Mouse (Mus musculus) liver, embryonic 12.5 days (tissue): ENCODE measurements around the gene Gm11983. TPM values are rescaled to one million over a fixed set of nuclear protein-coding genes. Genes with fewer than 3 reads are reported as not detected.
"Not testable (repeated sequence)": the region's sequence is repeated elsewhere in the genome, so short reads cannot be mapped to it uniquely, and the experiment has no call there.

Source experiments
- ATAC-seq: fragments of 200-750 bp; cut with Nextera tagmentation; 2 replicates; pipeline ENCODE4 v1.8.0; 2017; ENCODE audit warnings: moderate number of reproducible peaks, mild to moderate bottlenecking, moderate library complexity
- H3K27ac ChIP-seq: fragments of 300-500 bp; sonication (generic); 2 replicates; pipeline ENCODE4 v1.5.1; 2016; ENCODE audit warnings: mild to moderate bottlenecking
- H3K27me3 ChIP-seq: fragments of 300-500 bp; sonication (generic); replicated peaks from 2 replicates; pipeline ENCODE4 v1.6.1; 2016; ENCODE audit warnings: mild to moderate bottlenecking, moderate library complexity
- H3K36me3 ChIP-seq: fragments of 300-500 bp; sonication (generic); 2 replicates; pipeline ENCODE4 v1.6.1; 2016; ENCODE audit warnings: mild to moderate bottlenecking, moderate library complexity
- H3K4me1 ChIP-seq: fragments of 300-500 bp; sonication (generic); 2 replicates; pipeline ENCODE4 v1.6.1; 2016
- H3K4me2 ChIP-seq: fragments of 300-500 bp; sonication (generic); 2 replicates; pipeline ENCODE4 v1.6.1; 2016; ENCODE audit warnings: mild to moderate bottlenecking, moderate library complexity
- H3K4me3 ChIP-seq: fragments of 300-500 bp; sonication (generic); 2 replicates; pipeline ENCODE4 v1.5.1; 2016; ENCODE audit warnings: mild to moderate bottlenecking, moderate library complexity
- H3K9ac ChIP-seq: fragments of 300-500 bp; sonication (generic); 2 replicates; pipeline ENCODE4 v1.6.1; 2016; ENCODE audit warnings: mild to moderate bottlenecking, moderate library complexity
- H3K9me3 ChIP-seq: fragments of 300-500 bp; sonication (generic); replicated peaks from 2 replicates; pipeline ENCODE4 v1.6.1; 2016; ENCODE audit warnings: mild to moderate bottlenecking, moderate library complexity
- WGBS: fragments of 180-500 bp; shearing (Covaris S2); methylation state at CpG from one replicate; pipeline ENCODE4 v1.1.7; 2016; ENCODE audit not compliant: insufficient replicate concordance; 5-methylcytosine and 5-hydroxymethylcytosine counted together
- polyA plus RNA-seq: library from polyadenylated mRNA; unstranded; fragments of >200 nt; fragmentation: Nextera tagmentation; extraction: Ambion mirVana; gene quantifications from 2 replicates; pipeline ENCODE4 v1.2.1, GENCODE M21; 2016

The Gm11983 gene
- polyA plus RNA-seq, 1 experiment from 2014 or later, result not detected

DNA sequence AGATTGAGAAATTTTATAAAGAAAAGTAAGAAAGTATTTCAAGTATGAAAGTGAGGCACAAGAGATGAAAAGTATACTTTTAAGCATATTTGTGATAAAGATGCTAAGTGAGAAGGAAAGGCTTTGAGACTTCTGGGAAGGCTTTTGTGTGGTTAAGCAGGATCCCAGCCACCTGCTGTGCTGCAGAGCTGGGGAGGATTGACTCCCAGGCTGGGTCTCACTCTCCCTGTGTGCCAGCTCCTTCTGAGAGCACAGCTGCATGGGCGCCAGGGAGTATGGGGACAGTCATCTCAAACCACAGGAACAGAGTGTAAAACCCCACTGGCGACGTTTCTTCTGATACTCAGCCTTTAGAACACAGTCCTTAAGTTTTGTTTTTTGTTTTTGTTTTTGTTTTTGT lies 3.3 kb upstream of the Gm11983 start:
- H3K27ac ChIP-seq, result no peak overlapping the region
- H3K4me3 ChIP-seq, result no peak overlapping the region
- H3K36me3 ChIP-seq, result no peaks in the 10 kb centered on the region
- H3K9me3 ChIP-seq, result no peaks in the 10 kb centered on the region
- H3K9ac ChIP-seq, result no peak overlapping the region
- no peaks in the 10 kb centered on the region for H3K4me1 ChIP-seq
- H3K27me3 ChIP-seq, result no peaks in the 10 kb centered on the region
- WGBS, result 47% methylated on average over 3 of the region's 3 CpGs
- no peak for ATAC-seq
- no peak overlapping the region for H3K4me2 ChIP-seq

GRCm38 (mm10) chr11:6834636-6835035 lies 2.8 kb downstream of the Gm11983 start:
- Histone ChIP-seq H3K36me3 (no peaks in the 10 kb centered on the region), H3K4me1 (no peaks in the 10 kb centered on the region), H3K9me3 (no peaks in the 10 kb centered on the region; the same call in 1 of the 2 replicates), H3K9ac (no peak overlapping the region), H3K27me3 (no peaks in the 10 kb centered on the region), H3K4me3 (no peak overlapping the region), H3K27ac (no peak overlapping the region), H3K4me2 (no peak overlapping the region)
- ATAC-seq, result no peak
- 62% methylated on average over 13 of the region's 13 CpGs for WGBS

DNA sequence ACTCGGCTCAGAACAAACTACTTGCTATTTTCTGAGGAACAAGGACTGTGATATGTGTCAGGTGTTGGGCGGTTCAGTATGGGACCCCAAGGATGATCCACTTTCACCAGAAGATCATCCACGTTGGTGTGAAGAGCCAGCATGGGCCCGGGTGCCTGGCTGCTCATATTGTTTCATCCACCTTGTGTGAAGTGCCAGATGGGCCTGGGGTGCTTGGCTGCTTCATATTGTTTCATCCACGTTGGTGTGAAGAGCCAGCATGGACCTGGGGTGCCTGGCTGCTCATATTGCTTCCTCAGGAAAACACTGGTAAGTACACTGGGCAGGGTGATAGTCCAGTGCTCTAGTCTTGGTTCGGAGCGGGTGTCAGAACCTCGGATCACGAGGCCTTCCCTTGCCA lies 3.7 kb downstream of the Gm11983 start:
- H3K4me1 ChIP-seq, result no peaks in the 10 kb centered on the region
- H3K4me2 ChIP-seq, result no peak overlapping the region
- H3K27me3 ChIP-seq, result no peaks in the 10 kb centered on the region
- H3K36me3 ChIP-seq, result no peaks in the 10 kb centered on the region
- H3K4me3 ChIP-seq, result no peak overlapping the region
- H3K27ac ChIP-seq, result no peak overlapping the region
- no peaks in the 10 kb centered on the region; the same call in 1 of the 2 replicates for H3K9me3 ChIP-seq
- H3K9ac ChIP-seq, result no peak overlapping the region
- WGBS, result 71% methylated on average over 9 of the region's 9 CpGs
- no peak for ATAC-seq

GRCm38 (mm10) chr11:6831931-6832330 lies 5.5 kb downstream of the Gm11983 start:
- 66% methylated on average over 9 of the region's 9 CpGs for WGBS
- ATAC-seq, result no peak
- Histone ChIP-seq H3K4me2 (no peak overlapping the region), H3K4me3 (no peak overlapping the region), H3K9me3 (no peaks in the 10 kb centered on the region; the same call in 1 of the 2 replicates), H3K4me1 (no peaks in the 10 kb centered on the region), H3K27ac (no peak overlapping the region), H3K36me3 (no peaks in the 10 kb centered on the region), H3K27me3 (no peaks in the 10 kb centered on the region), H3K9ac (no peak overlapping the region)

- ATAC-seq, result no peak
- Histone ChIP-seq H3K27ac (no peak overlapping the region), H3K36me3 (no peaks in the 10 kb centered on the region), H3K9me3 (no peaks in the 10 kb centered on the region; the same call in 1 of the 2 replicates), H3K4me2 (no peak overlapping the region), H3K9ac (no peak overlapping the region), H3K27me3 (no peaks in the 10 kb centered on the region), H3K4me3 (no peak overlapping the region), H3K4me1 (no peaks in the 10 kb centered on the region)
- WGBS, result 55% methylated on average over 5 of the region's 5 CpGs
Observed at GRCm38 (mm10) chr11:6828196-6828595, 9.3 kb downstream of the Gm11983 start.

DNA sequence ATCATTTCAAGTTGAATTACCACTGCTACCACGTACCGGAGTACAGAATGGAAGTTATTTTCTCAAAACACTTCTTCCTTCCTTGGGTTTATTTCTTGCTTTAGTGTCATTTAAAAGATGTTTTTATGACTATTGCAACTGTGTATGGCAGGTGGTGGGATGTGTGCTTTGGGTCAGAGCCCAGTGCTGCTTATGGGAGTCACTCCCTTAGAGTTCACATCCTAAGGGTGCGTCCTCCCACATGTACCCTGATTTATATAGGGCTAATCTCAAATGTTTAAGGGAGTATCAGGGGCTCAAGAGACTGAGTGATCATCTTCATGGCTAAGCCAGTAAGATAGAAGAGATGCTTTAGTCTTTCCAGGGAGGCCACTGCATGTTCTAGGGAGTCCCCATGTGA lies 11.3 kb downstream of the Gm11983 start:
- Histone ChIP-seq H3K27me3 (no peaks in the 10 kb centered on the region), H3K36me3 (no peaks in the 10 kb centered on the region), H3K4me1 (no peaks in the 10 kb centered on the region), H3K4me3 (no peak overlapping the region), H3K9me3 (no peaks in the 10 kb centered on the region), H3K27ac (no peak overlapping the region), H3K4me2 (no peak overlapping the region), H3K9ac (no peak overlapping the region)
- 80% methylated on average over 3 of the region's 3 CpGs for WGBS
- ATAC-seq, result no peak

DNA sequence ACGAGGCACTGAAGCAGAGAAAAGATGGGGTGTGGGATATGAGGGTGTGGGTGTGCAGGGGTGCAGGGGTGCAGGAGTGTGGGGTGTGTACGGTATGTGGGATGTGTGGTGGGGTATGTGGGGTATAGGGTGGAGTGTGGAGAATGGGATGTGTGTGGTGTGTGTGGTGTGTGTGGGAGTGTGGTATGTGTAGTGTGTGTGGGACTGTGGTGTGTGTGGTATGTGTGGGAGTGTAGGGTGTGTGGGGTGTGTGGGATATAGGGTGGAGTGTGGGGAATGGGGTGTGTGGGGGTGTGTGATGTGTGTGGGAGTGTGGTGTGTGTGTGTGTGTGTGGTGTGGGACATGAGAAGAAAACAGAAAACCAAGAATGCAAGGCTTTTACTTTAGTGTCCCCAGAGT lies 14.3 kb downstream of the Gm11983 start:
- 64% methylated on average over 2 of the region's 2 CpGs for WGBS
- Histone ChIP-seq H3K4me3 (no peak overlapping the region), H3K4me1 (no peaks in the 10 kb centered on the region), H3K27me3 (no peaks in the 10 kb centered on the region), H3K9ac (no peak overlapping the region), H3K9me3 (no peaks in the 10 kb centered on the region), H3K27ac (no peak overlapping the region), H3K36me3 (no peaks in the 10 kb centered on the region), H3K4me2 (no peak overlapping the region)
- ATAC-seq, result no peak

DNA sequence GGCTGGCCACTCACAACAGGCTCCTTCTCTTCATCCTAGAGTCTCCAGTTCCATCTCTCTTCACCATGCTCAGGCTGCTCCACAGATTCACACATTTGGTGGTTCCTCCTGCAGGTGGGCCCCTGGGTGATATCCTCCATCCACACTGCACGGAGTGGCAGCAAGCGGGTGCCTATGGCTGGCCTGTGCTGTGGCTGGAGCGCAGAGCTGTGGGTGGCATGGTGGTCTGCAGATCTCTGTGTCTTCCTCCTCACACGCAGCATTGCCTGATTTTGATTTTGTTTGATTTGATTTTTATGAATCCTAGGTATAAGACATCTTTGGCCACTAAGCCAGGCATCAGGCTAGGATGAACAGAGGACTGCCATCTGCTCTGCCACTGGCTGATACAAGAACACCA lies 23.0 kb downstream of the Gm11983 start:
- H3K9ac ChIP-seq, result no peak overlapping the region
- no peaks in the 10 kb centered on the region for H3K9me3 ChIP-seq
- no peak overlapping the region for H3K4me3 ChIP-seq
- ATAC-seq, result no peak
- H3K27ac ChIP-seq, result no peak overlapping the region
- H3K4me2 ChIP-seq, result no peak overlapping the region
- H3K27me3 ChIP-seq, result no peaks in the 10 kb centered on the region
- no peaks in the 10 kb centered on the region for H3K4me1 ChIP-seq
- WGBS, result 73% methylated on average over 4 of the region's 4 CpGs
- H3K36me3 ChIP-seq, result no peaks in the 10 kb centered on the region

- H3K4me1 ChIP-seq, H3K4me2 ChIP-seq: not testable (repeated sequence)
Observed at GRCm38 (mm10) chr11:6802879-6803278, 34.6 kb downstream of the Gm11983 start.

DNA sequence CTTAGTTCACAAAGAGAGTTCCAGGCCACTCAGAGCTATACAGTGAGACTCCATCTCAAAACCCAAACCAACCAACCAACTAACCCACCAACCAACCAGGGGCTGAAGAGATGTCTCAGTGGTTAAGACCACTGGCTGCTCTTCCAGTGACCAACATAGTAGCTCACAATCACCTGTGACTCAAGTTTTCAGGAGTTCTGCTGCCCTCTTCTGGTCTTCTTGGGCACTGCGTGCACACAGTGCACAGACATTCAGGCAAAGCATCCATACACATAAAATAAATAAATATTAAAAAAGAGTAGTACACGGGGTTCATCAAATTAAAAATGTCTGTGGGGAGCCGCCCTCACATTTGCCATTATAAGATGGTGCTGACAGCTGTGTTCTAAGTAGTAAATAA lies 46.8 kb downstream of the Gm11983 start:
- no peaks in the 10 kb centered on the region for H3K27me3 ChIP-seq
- WGBS, result 60% methylated on average over 3 of the region's 3 CpGs
- no peak overlapping the region for H3K4me2 ChIP-seq
- no peaks in the 10 kb centered on the region for H3K36me3 ChIP-seq
- no peak overlapping the region for H3K9ac ChIP-seq
- no peak overlapping the region for H3K27ac ChIP-seq
- H3K9me3 ChIP-seq, result peaks cover 11% of the 10 kb centered on the region; the same call in 1 of the 2 replicates
- no peak for ATAC-seq
- no peak overlapping the region for H3K4me3 ChIP-seq
- no peaks in the 10 kb centered on the region for H3K4me1 ChIP-seq

More at GRCm38 (mm10) chr11:6802879-6803278, 34.6 kb downstream of the Gm11983 start:
- not testable (repeated sequence) for H3K27ac ChIP-seq, H3K9ac ChIP-seq, H3K36me3 ChIP-seq, H3K27me3 ChIP-seq, H3K4me3 ChIP-seq, ATAC-seq, H3K9me3 ChIP-seq

Other genes with a start within 250 kb of the Gm11983 start
- gene Nacad, start 231.6 kb downstream of the Gm11983 start, polyA plus RNA-seq, result 6.4 and 7.5 TPM in 2 replicates
- 69.3 TPM in 2 replicates for gene Tbrg4, start 211.6 kb downstream of the Gm11983 start, polyA plus RNA-seq
- gene Wap, start 199.0 kb downstream of the Gm11983 start, polyA plus RNA-seq, result not detected in 2 replicates
- gene Ramp3, start 179.1 kb downstream of the Gm11983 start, polyA plus RNA-seq, result 0.23 and 0.49 TPM in 2 replicates
- 0.30 and 0.42 TPM in 2 replicates for gene Adcy1, start 225.8 kb upstream of the Gm11983 start, polyA plus RNA-seq